Mouse (Mus musculus): ENCODE data around the gene Galm. TPM values are rescaled to one million over a fixed set of nuclear protein-coding genes. Genes with fewer than 3 reads are reported as not detected.
"Not testable (repeated sequence)": the region's sequence is repeated elsewhere in the genome, so short reads cannot be mapped to it uniquely, and the experiment has no call there.

Galm gene
- polyA plus RNA-seq, 1 experiment from 2014 or later, result 20.0 TPM

- peak within 1 kb of the TSS; percentile 74 for H3K4me2 ChIP-seq
- peak; percentile 96 for ATAC-seq (ENCODE audit: insufficient number of reproducible peaks, insufficient read depth, low FRiP score, low TSS enrichment, low read depth)
- under 1% methylated on average over 33 of the region's 33 CpGs for WGBS
Measured at GRCm38 (mm10) chr17:80224326-80225116, 97.2 kb downstream of the Galm start, which contains the start of gene Gemin6. Gene Gemin6, plus strand, starts transcription at chr17:80224441.

GRCm38 (mm10) chr17:80225142-80225541, 97.9 kb downstream of the Galm start:
- Histone ChIP-seq H3K4me2 (peak overlapping the region; percentile 74), H3K27ac (peak overlapping the region; percentile 93), H3K4me3 (peak overlapping the region; percentile 60), H3K36me3 (peaks cover 21% of the 10 kb centered on the region), H3K9ac (peak overlapping the region; percentile 84)
- not testable (repeated sequence) for ATAC-seq (ENCODE audit: insufficient number of reproducible peaks, insufficient read depth, low FRiP score, low TSS enrichment, low read depth); H3K9me3 ChIP-seq; H3K27me3 ChIP-seq; H3K4me1 ChIP-seq
- WGBS, result 51% methylated on average over 5 of the region's 5 CpGs

More at GRCm38 (mm10) chr17:80224326-80225116, 97.2 kb downstream of the Galm start, which contains the start of gene Gemin6:
- Histone ChIP-seq H3K36me3 (peaks cover 20% of the 10 kb centered on the region), H3K4me3 (peak within 1 kb of the TSS; percentile 60), H3K9me3 (no peaks in the 10 kb centered on the region), H3K9ac (peak within 1 kb of the TSS; percentile 84), H3K27me3 (no peaks in the 10 kb centered on the region), H3K27ac (peak within 1 kb of the TSS; percentile 93), H3K4me1 (peaks cover 5% of the 10 kb centered on the region)

- H3K4me2 ChIP-seq, result no peak overlapping the region
- H3K27ac ChIP-seq, result no peak overlapping the region
- H3K36me3 ChIP-seq, result peaks cover 21% of the 10 kb centered on the region
- no peaks in the 10 kb centered on the region for H3K9me3 ChIP-seq
- ATAC-seq (ENCODE audit: insufficient number of reproducible peaks, insufficient read depth, low FRiP score, low TSS enrichment, low read depth), result no peak
- 86% methylated on average over 2 of the region's 2 CpGs for WGBS
- no peak overlapping the region for H3K9ac ChIP-seq
- H3K4me1 ChIP-seq, result peaks cover 5% of the 10 kb centered on the region
- H3K4me3 ChIP-seq, result no peak overlapping the region
- H3K27me3 ChIP-seq, result no peaks in the 10 kb centered on the region
Measured at GRCm38 (mm10) chr17:80229396-80229795, 102.1 kb downstream of the Galm start.

- no peak overlapping the region for H3K4me3 ChIP-seq
- H3K9me3 ChIP-seq, result no peaks in the 10 kb centered on the region
- H3K27me3 ChIP-seq, result no peaks in the 10 kb centered on the region
- peaks cover 24% of the 10 kb centered on the region for H3K36me3 ChIP-seq
- no peak overlapping the region for H3K9ac ChIP-seq
- H3K27ac ChIP-seq, result no peak overlapping the region
- no peak overlapping the region for H3K4me2 ChIP-seq
- WGBS, result 92% methylated on average over 5 of the region's 5 CpGs
- ATAC-seq (ENCODE audit: insufficient number of reproducible peaks, insufficient read depth, low FRiP score, low TSS enrichment, low read depth), result no peak
- no peaks in the 10 kb centered on the region for H3K4me1 ChIP-seq
Measured at GRCm38 (mm10) chr17:80233844-80234243, 106.6 kb downstream of the Galm start.

- H3K9ac ChIP-seq, result no peak overlapping the region
- WGBS, result 84% methylated on average over 7 of the region's 7 CpGs
- no peak for ATAC-seq (ENCODE audit: insufficient number of reproducible peaks, insufficient read depth, low FRiP score, low TSS enrichment, low read depth)
- H3K36me3 ChIP-seq, result peaks cover 24% of the 10 kb centered on the region
- H3K27me3 ChIP-seq, result no peaks in the 10 kb centered on the region
- no peak overlapping the region for H3K4me3 ChIP-seq
- H3K4me1 ChIP-seq, result no peaks in the 10 kb centered on the region
- no peak overlapping the region for H3K4me2 ChIP-seq
- H3K9me3 ChIP-seq, result no peaks in the 10 kb centered on the region
- H3K27ac ChIP-seq, result no peak overlapping the region
Measured at GRCm38 (mm10) chr17:80234376-80234775, 107.1 kb downstream of the Galm start.

Other genes with a start within 250 kb of the Galm start
- 26.5 and 30.5 TPM in 2 replicates for gene Atl2, start 231.3 kb upstream of the Galm start, polyA plus RNA-seq (2015; fragmentation: Nextera tagmentation; extraction: Ambion mirVana)
- gene Hnrnpll, start 65.1 kb upstream of the Galm start, polyA plus RNA-seq (2015; fragmentation: Nextera tagmentation; extraction: Ambion mirVana), result 70.0 and 71.3 TPM in 2 replicates
- gene Srsf7, start 79.8 kb downstream of the Galm start, polyA plus RNA-seq (2015; fragmentation: Nextera tagmentation; extraction: Ambion mirVana), result 693 and 708 TPM in 2 replicates
- 0.12 TPM in 1 of 2 replicates, not detected in the other for gene Ttc39d, start 80.0 kb downstream of the Galm start, polyA plus RNA-seq (2015; fragmentation: Nextera tagmentation; extraction: Ambion mirVana)
- 34.5 and 41.2 TPM in 2 replicates for gene Gemin6, start 97.0 kb downstream of the Galm start, polyA plus RNA-seq (2015; fragmentation: Nextera tagmentation; extraction: Ambion mirVana)
- 24.3 and 25.1 TPM in 2 replicates for gene Morn2, start 162.7 kb downstream of the Galm start, polyA plus RNA-seq (2015; fragmentation: Nextera tagmentation; extraction: Ambion mirVana)
- gene Dhx57, start 163.0 kb downstream of the Galm start, polyA plus RNA-seq (2015; fragmentation: Nextera tagmentation; extraction: Ambion mirVana), result 21.8 and 23.7 TPM in 2 replicates
- gene Arhgef33, start 179.9 kb downstream of the Galm start, polyA plus RNA-seq (2015; fragmentation: Nextera tagmentation; extraction: Ambion mirVana), result 1.1 and 1.5 TPM in 2 replicates
- gene Gm10190, start 246.1 kb downstream of the Galm start, polyA plus RNA-seq (2015; fragmentation: Nextera tagmentation; extraction: Ambion mirVana), result 1.6 and 3.0 TPM in 2 replicates

Data from embryonic facial prominence, embryonic 13.5 days (tissue).